Mouse (Mus musculus): ENCODE measurements around the gene Adam10. TPM values are rescaled to one million over a fixed set of nuclear protein-coding genes. Genes with fewer than 3 reads are reported as not detected.

Adam10 gene
- polyA plus RNA-seq, 1 experiment from 2014 or later: 74.2 TPM

DNA sequence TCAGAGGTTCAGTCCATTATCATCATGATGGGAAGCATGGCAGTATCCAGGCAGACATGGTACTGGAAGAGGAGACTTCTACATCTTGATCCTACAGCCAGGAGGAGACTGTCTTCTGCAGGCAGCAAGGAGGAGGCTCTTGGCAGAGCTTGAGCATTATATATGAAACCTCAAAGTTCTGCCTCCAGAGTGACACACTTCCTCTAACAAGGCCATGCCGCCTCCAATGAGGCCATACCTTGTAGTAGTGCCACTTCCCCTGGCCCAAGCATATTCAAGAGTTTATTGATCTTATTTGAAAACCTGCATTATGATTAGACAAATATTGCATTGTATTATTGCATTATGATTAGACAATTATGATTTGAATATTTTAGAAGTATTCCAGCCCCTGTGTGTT, 27.6 kb downstream of the Adam10 start:
- peaks cover 3% of the 10 kb centered on the region; the same call in 1 of the 2 replicates for H3K36me3 ChIP-seq (ENCODE audit: control insufficient read depth, insufficient read depth, low read length)
- WGBS: 89% methylated on average over 1 of the region's 1 CpGs
- H3K9me3 ChIP-seq (ENCODE audit: control insufficient read depth, low read length): no peaks in the 10 kb centered on the region

DNA sequence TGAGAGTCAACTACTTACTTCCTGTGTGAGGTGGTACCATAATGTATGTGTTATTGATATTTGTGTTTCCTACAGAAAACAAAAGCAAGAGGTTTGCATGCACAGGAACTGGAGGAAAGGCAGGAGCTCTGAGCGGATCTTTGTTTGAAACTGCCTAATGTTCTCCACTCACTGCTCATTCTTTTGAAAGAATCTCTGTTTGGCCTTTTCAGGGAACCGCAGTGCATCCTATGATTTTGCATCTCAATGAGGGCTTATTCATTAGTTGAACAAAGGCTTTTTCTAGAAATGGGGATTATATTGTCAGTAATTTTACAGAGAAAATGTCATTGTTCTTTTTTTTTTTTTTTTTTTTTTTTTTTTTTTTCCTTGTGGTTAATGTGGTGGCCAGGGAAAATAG, 50.7 kb downstream of the Adam10 start:
- DNase-seq (ENCODE audit: low spot score) (no peak), ATAC-seq (replicated peaks; ENCODE audit: low FRiP score) (no peak)
- Histone ChIP-seq H3K9me3 (ENCODE audit: control insufficient read depth, low read length) (no peaks in the 10 kb centered on the region), H3K4me3 (ENCODE audit: low read depth, low read length) (no peak overlapping the region), H3K27me3 (replicated peaks; ENCODE audit: control insufficient read depth, insufficient read depth, low read length) (no peaks in the 10 kb centered on the region), H3K4me2 (no peak overlapping the region), H3K9ac (ENCODE audit: low read depth, low read length) (no peak overlapping the region), H3K27ac (ENCODE audit: low read depth, low read length) (no peak overlapping the region), H3K36me3 (ENCODE audit: control insufficient read depth, insufficient read depth, low read length) (peaks cover 7% of the 10 kb centered on the region; the same call in 1 of the 2 replicates), H3K4me1 (replicated peaks; ENCODE audit: control insufficient read depth, insufficient read depth, low read length) (peaks cover 8% of the 10 kb centered on the region)
- WGBS: 91% methylated on average over 2 of the region's 2 CpGs

More for the DNA sequence above, 27.6 kb downstream of the Adam10 start:
- Histone ChIP-seq H3K4me2 (no peak overlapping the region), H3K27ac (ENCODE audit: low read depth, low read length) (no peak overlapping the region), H3K27me3 (replicated peaks; ENCODE audit: control insufficient read depth, insufficient read depth, low read length) (no peaks in the 10 kb centered on the region), H3K4me1 (replicated peaks; ENCODE audit: control insufficient read depth, insufficient read depth, low read length) (peaks cover 4% of the 10 kb centered on the region; the same call in 1 of the 2 replicates), H3K4me3 (ENCODE audit: low read depth, low read length) (no peak overlapping the region), H3K9ac (ENCODE audit: low read depth, low read length) (no peak overlapping the region)
- DNase-seq (ENCODE audit: low spot score) (no peak), ATAC-seq (replicated peaks; ENCODE audit: low FRiP score) (no peak)

DNA sequence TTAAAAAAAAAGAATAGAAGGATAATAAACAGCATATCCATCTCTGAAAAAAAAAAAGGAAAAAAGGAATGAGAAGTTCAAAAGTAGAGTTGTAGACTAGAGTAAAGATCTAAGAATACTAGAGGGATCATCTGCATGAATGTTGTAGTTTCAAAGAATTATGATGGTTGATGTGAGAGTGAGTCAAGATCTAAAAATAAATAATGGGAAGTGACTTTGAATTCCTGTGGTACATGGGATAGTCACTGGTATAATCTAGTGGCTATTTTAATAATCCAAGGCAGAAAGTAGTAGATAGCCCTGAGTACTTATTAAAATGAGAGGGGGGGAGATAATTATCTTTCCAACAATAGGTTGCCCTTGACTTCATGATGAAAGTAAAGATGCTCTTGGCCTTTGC, 52.3 kb downstream of the Adam10 start:
- ATAC-seq (replicated peaks; ENCODE audit: low FRiP score) (no peak), DNase-seq (ENCODE audit: low spot score) (no peak)
- Histone ChIP-seq H3K27me3 (replicated peaks; ENCODE audit: control insufficient read depth, insufficient read depth, low read length) (no peaks in the 10 kb centered on the region), H3K9ac (ENCODE audit: low read depth, low read length) (no peak overlapping the region), H3K4me2 (no peak overlapping the region), H3K36me3 (ENCODE audit: control insufficient read depth, insufficient read depth, low read length) (peaks cover 7% of the 10 kb centered on the region; the same call in 1 of the 2 replicates), H3K27ac (ENCODE audit: low read depth, low read length) (no peak overlapping the region), H3K4me1 (replicated peaks; ENCODE audit: control insufficient read depth, insufficient read depth, low read length) (peaks cover 8% of the 10 kb centered on the region), H3K9me3 (ENCODE audit: control insufficient read depth, low read length) (no peaks in the 10 kb centered on the region), H3K4me3 (ENCODE audit: low read depth, low read length) (no peak overlapping the region)

DNA sequence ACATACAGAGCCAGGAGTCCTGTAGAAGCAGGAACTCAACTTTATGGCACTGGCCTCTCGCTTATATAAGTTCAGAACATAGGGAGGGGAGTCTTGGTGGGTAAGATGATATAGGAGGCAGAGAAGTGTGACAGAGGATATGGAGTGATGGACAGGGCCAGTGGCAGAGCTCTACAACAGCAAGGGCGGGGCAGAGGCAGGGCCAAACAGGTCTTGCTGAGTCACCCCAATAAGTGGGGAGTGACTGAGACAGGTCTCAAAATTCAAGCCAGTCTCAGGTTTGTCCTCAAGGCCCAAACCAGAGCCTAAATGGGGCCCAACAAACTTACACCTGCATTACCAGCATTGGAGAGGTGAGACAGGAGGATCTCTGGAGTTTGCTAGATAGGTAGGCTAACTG, 54.4 kb downstream of the Adam10 start:
- Histone ChIP-seq H3K4me2 (peak overlapping the region; percentile 17), H3K36me3 (ENCODE audit: control insufficient read depth, insufficient read depth, low read length) (peaks cover 7% of the 10 kb centered on the region; the same call in 1 of the 2 replicates), H3K4me1 (replicated peaks; ENCODE audit: control insufficient read depth, insufficient read depth, low read length) (peaks cover 8% of the 10 kb centered on the region), H3K27me3 (replicated peaks; ENCODE audit: control insufficient read depth, insufficient read depth, low read length) (no peaks in the 10 kb centered on the region), H3K4me3 (ENCODE audit: low read depth, low read length) (no peak overlapping the region), H3K9ac (ENCODE audit: low read depth, low read length) (no peak overlapping the region), H3K27ac (ENCODE audit: low read depth, low read length) (peak overlapping the region; percentile 64), H3K9me3 (ENCODE audit: control insufficient read depth, low read length) (no peaks in the 10 kb centered on the region)
- peak; percentile 98 for ATAC-seq (replicated peaks; ENCODE audit: low FRiP score)
- DNase-seq (ENCODE audit: low spot score): peak; percentile 36
- 63% methylated on average over 2 of the region's 2 CpGs for WGBS

DNA sequence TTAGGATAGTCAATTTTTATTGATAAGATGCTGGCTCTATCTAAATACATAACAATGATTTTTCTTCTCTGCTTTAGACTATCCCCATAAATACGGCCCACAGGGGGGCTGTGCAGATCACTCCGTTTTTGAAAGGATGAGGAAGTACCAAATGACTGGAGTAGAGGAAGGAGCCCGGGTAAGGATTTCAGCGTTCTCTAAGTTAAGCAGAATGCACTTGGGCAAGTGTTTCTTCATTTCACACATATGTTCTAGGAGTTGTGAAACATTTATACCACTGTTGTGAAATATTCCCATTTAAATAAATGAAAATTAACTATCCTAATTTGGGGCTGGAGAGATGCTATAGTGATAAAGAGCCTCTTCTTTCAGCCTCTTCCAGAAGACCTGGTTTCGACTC, 61.2 kb downstream of the Adam10 start:
- Histone ChIP-seq H3K27ac (ENCODE audit: low read depth, low read length) (no peak overlapping the region), H3K9ac (ENCODE audit: low read depth, low read length) (no peak overlapping the region), H3K36me3 (ENCODE audit: control insufficient read depth, insufficient read depth, low read length) (0 out of 2 replicates have a peak, but pooled peaks cover 2% of the 10 kb centered on the region), H3K4me2 (no peak overlapping the region), H3K27me3 (replicated peaks; ENCODE audit: control insufficient read depth, insufficient read depth, low read length) (no peaks in the 10 kb centered on the region), H3K4me3 (ENCODE audit: low read depth, low read length) (no peak overlapping the region), H3K4me1 (replicated peaks; ENCODE audit: control insufficient read depth, insufficient read depth, low read length) (no peaks in the 10 kb centered on the region), H3K9me3 (ENCODE audit: control insufficient read depth, low read length) (no peaks in the 10 kb centered on the region)
- 79% methylated on average over 5 of the region's 5 CpGs for WGBS
- DNase-seq (ENCODE audit: low spot score): no peak
- ATAC-seq (replicated peaks; ENCODE audit: low FRiP score): no peak

DNA sequence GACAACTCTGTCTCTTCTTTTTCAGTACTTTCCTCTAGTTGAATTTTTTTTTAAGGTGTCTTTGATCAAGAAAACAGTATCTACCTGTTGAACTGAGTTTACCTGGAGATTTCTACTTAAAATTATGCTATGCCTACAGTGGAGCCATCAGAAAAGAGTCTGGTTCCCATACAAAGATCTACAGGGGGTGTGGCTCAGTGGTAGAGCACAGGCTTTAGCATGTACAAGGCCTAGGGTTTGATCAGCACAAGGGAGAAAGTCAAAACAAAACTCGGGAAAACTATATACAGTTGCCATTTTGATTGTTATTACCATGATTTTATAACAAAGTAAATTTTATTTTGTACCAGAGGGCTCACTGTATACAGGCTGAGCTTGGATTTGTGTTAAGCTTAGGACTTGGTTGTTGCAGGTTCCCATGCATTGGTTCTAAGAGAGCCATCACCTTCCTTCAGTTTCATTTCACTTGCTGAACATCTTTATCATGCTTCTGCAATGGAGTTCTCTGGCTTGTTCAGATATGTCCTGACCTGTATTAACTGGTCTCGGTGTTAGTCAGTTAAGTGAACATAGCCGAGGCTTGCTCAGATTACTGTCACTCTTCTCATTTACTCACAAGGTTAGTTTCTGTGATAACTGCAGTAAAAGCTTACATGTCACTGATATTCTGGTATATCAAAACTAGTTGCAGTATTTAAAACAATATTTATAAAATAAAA, 72.9 kb downstream of the Adam10 start:
- H3K27ac ChIP-seq (ENCODE audit: low read depth, low read length): no peak overlapping the region
- H3K9me3 ChIP-seq (ENCODE audit: control insufficient read depth, low read length): no peaks in the 10 kb centered on the region
- H3K4me2 ChIP-seq: no peak overlapping the region
- H3K36me3 ChIP-seq (ENCODE audit: control insufficient read depth, insufficient read depth, low read length): peaks cover 14% of the 10 kb centered on the region
- no peak overlapping the region for H3K9ac ChIP-seq (ENCODE audit: low read depth, low read length)
- 65% methylated on average over 3 of the region's 3 CpGs for WGBS
- DNase-seq (ENCODE audit: low spot score): no peak
- ATAC-seq (replicated peaks; ENCODE audit: low FRiP score): peak; percentile 39; the same call in 1 of the 2 replicates
- no peaks in the 10 kb centered on the region; the same call in 1 of the 2 replicates for H3K4me1 ChIP-seq (replicated peaks; ENCODE audit: control insufficient read depth, insufficient read depth, low read length)
- no peaks in the 10 kb centered on the region for H3K27me3 ChIP-seq (replicated peaks; ENCODE audit: control insufficient read depth, insufficient read depth, low read length)
- no peak overlapping the region for H3K4me3 ChIP-seq (ENCODE audit: low read depth, low read length)

GRCm38 (mm10) chr9:70760974-70761373, 82.2 kb downstream of the Adam10 start:
- H3K27ac ChIP-seq (ENCODE audit: low read depth, low read length): no peak overlapping the region
- no peak overlapping the region for H3K9ac ChIP-seq (ENCODE audit: low read depth, low read length)

DNA sequence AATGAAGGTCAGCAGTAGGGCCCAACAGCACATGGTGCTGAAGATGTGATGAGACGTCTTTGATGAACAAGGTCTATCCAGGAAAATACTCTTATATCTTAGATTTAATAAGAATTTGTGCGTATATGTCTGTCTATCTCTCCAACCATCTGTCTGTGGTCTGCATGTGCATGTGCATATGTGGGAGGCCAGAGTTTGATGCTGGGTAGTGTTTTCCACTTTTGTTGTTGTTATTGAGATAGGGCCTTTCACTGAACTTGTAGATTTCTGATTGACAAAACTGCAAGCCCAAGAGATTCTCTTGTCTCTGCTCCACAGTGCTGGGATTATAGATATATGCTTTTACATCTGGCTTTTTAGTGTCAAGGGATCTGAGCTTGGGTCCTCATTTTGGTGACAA, 96.7 kb downstream of the Adam10 start:
- DNase-seq (ENCODE audit: low spot score) (no peak), ATAC-seq (replicated peaks; ENCODE audit: low FRiP score) (peak; percentile 70)
- Histone ChIP-seq H3K4me2 (no peak overlapping the region), H3K36me3 (ENCODE audit: control insufficient read depth, insufficient read depth, low read length) (peaks cover 14% of the 10 kb centered on the region; the same call in 1 of the 2 replicates), H3K9ac (ENCODE audit: low read depth, low read length) (no peak overlapping the region), H3K4me3 (ENCODE audit: low read depth, low read length) (no peak overlapping the region), H3K27ac (ENCODE audit: low read depth, low read length) (no peak overlapping the region), H3K27me3 (replicated peaks; ENCODE audit: control insufficient read depth, insufficient read depth, low read length) (no peaks in the 10 kb centered on the region), H3K4me1 (replicated peaks; ENCODE audit: control insufficient read depth, insufficient read depth, low read length) (peaks cover 10% of the 10 kb centered on the region), H3K9me3 (ENCODE audit: control insufficient read depth, low read length) (no peaks in the 10 kb centered on the region)
- 46% methylated on average over 2 of the region's 2 CpGs for WGBS

More at GRCm38 (mm10) chr9:70760974-70761373, 82.2 kb downstream of the Adam10 start:
- 87% methylated on average over 5 of the region's 5 CpGs for WGBS
- Histone ChIP-seq H3K4me2 (no peak overlapping the region), H3K9me3 (ENCODE audit: control insufficient read depth, low read length) (no peaks in the 10 kb centered on the region), H3K4me3 (ENCODE audit: low read depth, low read length) (no peak overlapping the region), H3K27me3 (replicated peaks; ENCODE audit: control insufficient read depth, insufficient read depth, low read length) (no peaks in the 10 kb centered on the region), H3K36me3 (ENCODE audit: control insufficient read depth, insufficient read depth, low read length) (peaks cover 22% of the 10 kb centered on the region), H3K4me1 (replicated peaks; ENCODE audit: control insufficient read depth, insufficient read depth, low read length) (no peaks in the 10 kb centered on the region)
- DNase-seq (ENCODE audit: low spot score): no peak
- ATAC-seq (replicated peaks; ENCODE audit: low FRiP score): no peak

GRCm38 (mm10) chr9:70782191-70782590, 103.4 kb downstream of the Adam10 start:
- H3K36me3 ChIP-seq (ENCODE audit: control insufficient read depth, insufficient read depth, low read length): peaks cover 10% of the 10 kb centered on the region; the same call in 1 of the 2 replicates
- ATAC-seq (replicated peaks; ENCODE audit: low FRiP score) (no peak), DNase-seq (ENCODE audit: low spot score) (no peak)
- WGBS: 90% methylated on average over 3 of the region's 3 CpGs
- peaks cover 2% of the 10 kb centered on the region; the same call in 1 of the 2 replicates for H3K4me1 ChIP-seq (replicated peaks; ENCODE audit: control insufficient read depth, insufficient read depth, low read length)
- H3K27me3 ChIP-seq (replicated peaks; ENCODE audit: control insufficient read depth, insufficient read depth, low read length): no peaks in the 10 kb centered on the region
- no peak overlapping the region for H3K4me3 ChIP-seq (ENCODE audit: low read depth, low read length)
- H3K4me2 ChIP-seq: no peak overlapping the region
- H3K27ac ChIP-seq (ENCODE audit: low read depth, low read length): no peak overlapping the region
- no peaks in the 10 kb centered on the region for H3K9me3 ChIP-seq (ENCODE audit: control insufficient read depth, low read length)
- H3K9ac ChIP-seq (ENCODE audit: low read depth, low read length): no peak overlapping the region
